9 mouse cellular contexts compared by ENCODE assay signal in the genomic region with DNA sequence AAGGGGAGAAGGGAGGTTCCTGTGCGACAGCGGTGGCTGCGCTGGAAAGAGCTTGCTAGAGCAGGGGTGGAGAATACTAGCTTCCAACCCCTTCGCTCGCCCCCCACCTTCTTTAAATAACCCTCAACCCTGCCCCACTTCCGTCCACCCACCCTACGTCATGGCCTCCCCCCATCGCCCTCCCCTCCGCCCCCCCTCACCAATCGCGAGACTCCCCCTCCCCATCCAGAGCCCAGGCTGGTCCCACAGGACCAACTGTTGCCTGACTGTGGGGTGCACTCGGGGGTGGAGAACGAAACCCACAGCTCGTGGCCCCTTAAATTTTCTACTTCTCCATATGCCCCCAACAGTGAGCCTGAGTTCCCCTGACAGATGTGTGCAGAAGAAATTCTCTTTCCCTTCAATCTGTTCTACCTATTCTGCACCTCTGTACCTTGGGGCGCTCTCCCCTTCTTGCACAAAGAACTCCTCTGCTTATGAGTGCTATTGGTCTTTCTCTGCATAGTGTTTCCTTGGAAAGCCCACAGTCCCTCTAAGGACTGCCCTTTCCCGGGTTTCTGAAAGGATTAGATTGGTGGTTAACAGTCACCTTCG. TPM values are rescaled to one million over a fixed set of nuclear protein-coding genes. Genes with fewer than 3 reads are reported as not detected.
DNase-seq lines count a peak whose midpoint lies in the region; ATAC-seq and TF ChIP-seq lines count a peak whose summit lies in the region.
"Had no signal": no experiment of that assay in that cellular context is flagged by ENCODE, and none has a peak within 500 bp of the region (broad histone marks: within the 10 kb centered on the region; RNA-seq: fewer than 3 reads in every experiment).

A gene (minus strand): TSS at position 544 of the 594 bp plus-strand sequence.

- H3K4me1 ChIP-seq in hindbrain, embryonic 16.5 days (ENCODE audit: control insufficient read depth, insufficient read depth, low read depth, low read length) = no peaks in the 10 kb centered on the region
- no peaks in the 10 kb centered on the region for H3K4me1 ChIP-seq in liver, postnatal 0 days (ENCODE audit: insufficient read depth)

- H3K9me3 ChIP-seq in hindbrain, embryonic 16.5 days (ENCODE audit: control insufficient read depth, low read length) = no peaks in the 10 kb centered on the region
- no peaks in the 10 kb centered on the region for H3K9me3 ChIP-seq in liver, postnatal 0 days (ENCODE audit: low read length)
- H3K9me3 ChIP-seq: G1E had no signal

- no peaks in the 10 kb centered on the region for H3K27me3 ChIP-seq in hindbrain, embryonic 16.5 days (replicated peaks; ENCODE audit: control insufficient read depth, insufficient read depth, low read length)
- 0 out of 2 replicates have a peak, but pooled peaks cover 3% of the 10 kb centered on the region for H3K27me3 ChIP-seq in liver, postnatal 0 days (ENCODE audit: insufficient read depth, low read length)

- peak within 1 kb of the TSS; percentile 80 for H3K9ac ChIP-seq in hindbrain, embryonic 16.5 days (ENCODE audit: low read depth, low read length)
- no peak within 1 kb of the TSS; the same call in 1 of the 2 replicates for H3K9ac ChIP-seq in liver, postnatal 0 days (replicated peaks)

- H3K36me3 ChIP-seq in hindbrain, embryonic 16.5 days (ENCODE audit: control insufficient read depth, insufficient read depth, low read length) = no peaks in the 10 kb centered on the region
- no peaks in the 10 kb centered on the region for H3K36me3 ChIP-seq in liver, postnatal 0 days (replicated peaks; ENCODE audit: insufficient read depth, low read length)
- H3K36me3 ChIP-seq: G1E had no signal

- intact Hi-C loops in gastrocnemius, postnatal 36 days (cut with DNase I) = no loop called here

- TF ChIP-seq CTCF in liver, postnatal 0 days (IDR thresholded peaks at IDR 0.05; ENCODE audit: low read depth) = no peak

- WGBS in hindbrain, embryonic 16.5 days = 18% methylated on average over 11 of the region's 17 CpGs
- WGBS in liver, postnatal 0 days (ENCODE audit: insufficient replicate concordance) = 22% methylated on average over 15 of the region's 17 CpGs

- peak within 1 kb of the TSS; percentile 65 for H3K4me3 ChIP-seq in hindbrain, embryonic 16.5 days (ENCODE audit: low read length)
- H3K4me3 ChIP-seq in liver, postnatal 0 days (ENCODE audit: low read depth, low read length) = peak within 1 kb of the TSS; percentile 49

- peak within 1 kb of the TSS; percentile 58 for H3K4me2 ChIP-seq in hindbrain, embryonic 16.5 days (ENCODE audit: low read length)
- H3K4me2 ChIP-seq in liver, postnatal 0 days (ENCODE audit: low read depth, low read length) = peak within 1 kb of the TSS; percentile 75

- peak; percentile 5 for DNase-seq in gastrocnemius, postnatal 25 days
- no peak for DNase-seq in gastrocnemius, postnatal 36 days
- peak; percentile 4 for DNase-seq in thymus, postnatal 4 days
- no peak for DNase-seq in thymus, adult 18-20 months
- DNase-seq in liver, postnatal 0 days = no peak
- DNase-seq in cerebellum, adult 11-12 months = no peak
- no peak for DNase-seq in kidney, postnatal 36 days

- ATAC-seq in hindbrain, embryonic 16.5 days = peak; percentile 90
- no peak for ATAC-seq in liver, postnatal 0 days

- TF ChIP-seq EP300 in liver, postnatal 0 days (IDR thresholded peaks at IDR 0.05; ENCODE audit: low read depth) = no peak

- peak within 1 kb of the TSS; percentile 85 for H3K27ac ChIP-seq in hindbrain, embryonic 16.5 days (ENCODE audit: low read depth, low read length)
- no peak within 1 kb of the TSS for H3K27ac ChIP-seq in liver, postnatal 0 days (ENCODE audit: low read depth)

RNA-seq across cellular contexts. Expression of the gene that starts here (rescaled TPM):
- total RNA-seq in gastrocnemius, postnatal 25 days (2021) = 1 to 10 TPM; 1.3 to 1.4 TPM
- 1 to 10 TPM; 1.6 to 2.1 TPM for total RNA-seq in gastrocnemius, postnatal 36 days (2021)
- 31.3 and 34.4 TPM in 2 replicates for polyA plus RNA-seq in hindbrain, embryonic 16.5 days (2015; fragmentation: Nextera tagmentation; extraction: Ambion mirVana)
- 0.75 and 1.3 TPM in 2 replicates for polyA plus RNA-seq in liver, postnatal 0 days (2015; fragmentation: Nextera tagmentation; extraction: Ambion mirVana)
- total RNA-seq: G1E had no signal
- polyA plus RNA-seq: G1E had no signal

Comparison
In these comparisons a context has a peak if more than half of its experiments do, and no peak if none do; other contexts are left out.
1. RNA of the gene that starts here (polyA plus RNA-seq): 31.3 to 34.4 TPM in hindbrain, embryonic 16.5 days; 0.75 to 1.3 TPM in liver, postnatal 0 days; every median in the first group is over 10 times any median in the second.
2. DNase-seq: peak in gastrocnemius, postnatal 25 days (single experiment) and thymus, postnatal 4 days (single experiment); none in gastrocnemius, postnatal 36 days (0 of 2), thymus, adult 18-20 months (0 of 2), liver, postnatal 0 days (single experiment), cerebellum, adult 11-12 months (single experiment) and kidney, postnatal 36 days (0 of 2).